Mouse (Mus musculus): Measurements from ENCODE around the gene Stard3. TPM values are rescaled to one million over a fixed set of nuclear protein-coding genes. Genes with fewer than 3 reads are reported as not detected.

Gene Stard3
- total and polyA plus RNA-seq, 3 experiments, result 31.7 to 39.6 (median 33.9) TPM

DNA sequence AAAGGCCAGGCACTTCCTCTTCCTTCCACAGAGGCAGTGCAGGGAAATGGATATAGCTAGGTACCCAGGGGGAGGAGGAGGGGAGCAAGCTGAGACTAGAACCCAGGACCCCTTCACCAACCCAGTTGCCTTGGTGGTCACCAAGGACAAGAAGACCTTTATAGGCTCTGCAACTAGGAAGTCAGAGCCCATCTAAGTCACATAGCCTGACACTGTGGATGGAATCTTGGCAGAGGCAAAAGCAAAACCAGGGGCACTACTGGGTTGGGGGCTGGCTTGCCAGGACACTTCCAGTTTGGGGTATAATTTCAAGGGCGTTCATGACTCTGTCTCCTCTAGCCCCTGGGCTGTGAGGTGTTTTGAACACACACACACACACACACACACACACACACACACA lies 26.8 kb upstream of the Stard3 start:
- H3K27ac ChIP-seq (ENCODE audit: insufficient read depth, low read depth), result no peak overlapping the region
- TF ChIP-seq MAZ (IDR thresholded peaks at IDR 0.05; ENCODE audit: low read depth, low read length) (no peak), EP300 (IDR thresholded peaks at IDR 0.05; ENCODE audit: low read length) (no peak), USF1 (IDR thresholded peaks at IDR 0.05; ENCODE audit: low read depth, low read length) (no peak), E2F4 (IDR thresholded peaks at IDR 0.05; ENCODE audit: insufficient replicate concordance, low read depth, low read length) (no peak), CHD2 (IDR thresholded peaks at IDR 0.05; ENCODE audit: low read length) (no peak)
- no peaks in the 10 kb centered on the region for H3K36me3 ChIP-seq (replicated peaks in 1 of 2; ENCODE audit: control insufficient read depth in 1 of 2, insufficient read depth in 1 of 2, low read length in 1 of 2)
- H3K9ac ChIP-seq (ENCODE audit: insufficient read depth, low read depth), result no peak overlapping the region
- H3K4me1 ChIP-seq (ENCODE audit: control insufficient read depth in 1 of 2, insufficient read depth in 2 of 2), result peaks cover 14 to 17% of the 10 kb centered on the region in 2 experiments; a peak in 3 of 4 replicates
- no peaks in the 10 kb centered on the region for H3K79me2 ChIP-seq (replicated peaks; ENCODE audit: control insufficient read depth, extremely low read depth, insufficient read depth, poor library complexity, severe bottlenecking)
- peaks cover 85% of the 10 kb centered on the region for H3K27me3 ChIP-seq (replicated peaks)
- no peak overlapping the region for H3K4me2 ChIP-seq (ENCODE audit: insufficient read depth, low read depth, poor library complexity, severe bottlenecking)
- H3K4me3 ChIP-seq (replicated peaks in 1 of 3; ENCODE audit: low read depth in 2 of 3, low read length in 2 of 3, poor library complexity in 1 of 3), result no peak overlapping the region
- in situ Hi-C loops (cut with MboI; ENCODE audit: low pct_ligation_motif_present, low pct_unique_long_range_greater_than_20kb, low sequenced_read_pairs), result loop anchor here (25.0 kb wide), 1 partner anchor 306 kb away; the partner anchor contains the start of genes Gm12355, Gsdma2 and Gsdma3
- dilution Hi-C loops (cut with MboI; ENCODE audit: extremely low pct_ligation_motif_present, extremely low pct_unique_long_range_greater_than_20kb, low sequenced_read_pairs), result no loop called here
- H3K9me3 ChIP-seq (replicated peaks; ENCODE audit: low read length), result peaks cover 26% of the 10 kb centered on the region
- DNase-seq (ENCODE audit: extremely low read depth), result no peak

DNA sequence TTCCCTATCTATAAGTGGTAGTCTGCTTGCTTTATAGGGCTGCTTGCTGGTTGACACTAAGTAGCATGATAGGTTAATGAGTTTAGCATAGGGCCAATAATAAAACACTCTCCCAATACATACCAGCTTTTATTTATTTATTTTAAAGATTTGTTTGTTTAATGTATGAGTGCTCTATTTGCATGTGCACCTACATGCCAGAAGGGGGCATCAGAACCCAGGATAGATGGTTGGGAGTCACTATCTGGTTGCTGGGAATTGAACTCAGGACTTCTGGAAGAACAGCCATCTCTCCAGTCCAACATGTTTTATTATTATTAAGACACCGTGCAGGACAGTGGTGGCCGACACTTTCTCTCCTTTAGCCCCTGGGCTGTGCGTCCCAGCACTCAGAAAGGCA lies 26.0 kb upstream of the Stard3 start:
- dilution Hi-C loops (cut with MboI; ENCODE audit: extremely low pct_ligation_motif_present, extremely low pct_unique_long_range_greater_than_20kb, low sequenced_read_pairs) (no loop called here), in situ Hi-C loops (cut with MboI; ENCODE audit: low pct_ligation_motif_present, low pct_unique_long_range_greater_than_20kb, low sequenced_read_pairs) (loop anchor here (25.0 kb wide), 1 partner anchor 305 kb away; the partner anchor contains the start of genes Gm12355, Gsdma2 and Gsdma3)
- no peak overlapping the region for H3K4me2 ChIP-seq (ENCODE audit: insufficient read depth, low read depth, poor library complexity, severe bottlenecking)
- peaks cover 85% of the 10 kb centered on the region for H3K27me3 ChIP-seq (replicated peaks)
- no peaks in the 10 kb centered on the region for H3K79me2 ChIP-seq (replicated peaks; ENCODE audit: control insufficient read depth, extremely low read depth, insufficient read depth, poor library complexity, severe bottlenecking)
- H3K4me3 ChIP-seq (replicated peaks in 1 of 3; ENCODE audit: low read depth in 2 of 3, low read length in 2 of 3, poor library complexity in 1 of 3), result no peak overlapping the region
- H3K9me3 ChIP-seq (replicated peaks; ENCODE audit: low read length), result peaks cover 23% of the 10 kb centered on the region
- no peak for DNase-seq (ENCODE audit: extremely low read depth)
- no peak overlapping the region for H3K27ac ChIP-seq (ENCODE audit: insufficient read depth, low read depth)
- H3K36me3 ChIP-seq (replicated peaks in 1 of 2; ENCODE audit: control insufficient read depth in 1 of 2, insufficient read depth in 1 of 2, low read length in 1 of 2), result no peaks in the 10 kb centered on the region
- TF ChIP-seq CTCF (conservative IDR thresholded peaks at IDR 0.05 in 1 of 2, IDR thresholded peaks at IDR 0.05 in 1 of 2; ENCODE audit: low read depth in 2 of 2, low read length in 2 of 2) (peak; percentile 10 to 45; a peak in 2 of 4 replicates), ZC3H11A (IDR thresholded peaks at IDR 0.05; ENCODE audit: low read depth, low read length) (no peak), SMC3 (IDR thresholded peaks at IDR 0.05; ENCODE audit: low read depth, low read length) (peak; percentile 22; the same call in 1 of the 2 replicates)
- peaks cover 11 to 17% of the 10 kb centered on the region in 2 experiments; a peak in 3 of 4 replicates for H3K4me1 ChIP-seq (ENCODE audit: control insufficient read depth in 1 of 2, insufficient read depth in 2 of 2)
- no peak overlapping the region for H3K9ac ChIP-seq (ENCODE audit: insufficient read depth, low read depth)

DNA sequence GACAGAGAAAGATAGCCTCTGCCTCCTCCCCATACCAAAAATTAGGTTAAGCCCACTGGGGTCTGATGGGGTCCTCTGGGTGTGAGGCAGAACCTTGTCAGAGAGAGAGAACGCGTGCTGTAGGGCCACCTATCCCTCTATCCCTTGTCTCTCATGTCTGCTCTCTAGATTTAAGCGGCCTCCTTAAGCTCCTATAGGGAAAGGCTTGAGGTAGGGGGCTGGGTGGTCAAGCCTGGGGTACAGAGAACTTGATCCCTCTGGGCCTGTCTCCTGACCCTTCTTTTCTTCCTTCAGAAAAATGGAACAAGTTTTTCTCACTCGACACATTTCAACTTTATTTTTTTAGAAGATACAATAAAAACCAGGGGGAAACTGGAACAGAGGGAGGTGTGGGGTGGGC lies 25.3 kb upstream of the Stard3 start:
- Histone ChIP-seq H3K9ac (ENCODE audit: insufficient read depth, low read depth) (no peak overlapping the region), H3K27me3 (replicated peaks) (peaks cover 85% of the 10 kb centered on the region), H3K27ac (ENCODE audit: insufficient read depth, low read depth) (no peak overlapping the region), H3K79me2 (replicated peaks; ENCODE audit: control insufficient read depth, extremely low read depth, insufficient read depth, poor library complexity, severe bottlenecking) (no peaks in the 10 kb centered on the region), H3K4me2 (ENCODE audit: insufficient read depth, low read depth, poor library complexity, severe bottlenecking) (no peak overlapping the region), H3K4me1 (ENCODE audit: control insufficient read depth in 1 of 2, insufficient read depth in 2 of 2) (peaks cover 11 to 17% of the 10 kb centered on the region in 2 experiments; a peak in 3 of 4 replicates), H3K4me3 (replicated peaks in 1 of 3; ENCODE audit: low read depth in 2 of 3, low read length in 2 of 3, poor library complexity in 1 of 3) (no peak overlapping the region), H3K9me3 (replicated peaks; ENCODE audit: low read length) (peaks cover 17% of the 10 kb centered on the region), H3K36me3 (replicated peaks in 1 of 2; ENCODE audit: control insufficient read depth in 1 of 2, insufficient read depth in 1 of 2, low read length in 1 of 2) (no peaks in the 10 kb centered on the region)
- DNase-seq (ENCODE audit: extremely low read depth), result no peak
- dilution Hi-C loops (cut with MboI; ENCODE audit: extremely low pct_ligation_motif_present, extremely low pct_unique_long_range_greater_than_20kb, low sequenced_read_pairs), result no loop called here
- TF ChIP-seq PAX5 (IDR thresholded peaks at IDR 0.05; ENCODE audit: low read length) (no peak), JUND (conservative IDR thresholded peaks at IDR 0.05; ENCODE audit: low read depth, low read length) (no peak), ZKSCAN1 (IDR thresholded peaks at IDR 0.05; ENCODE audit: borderline replicate concordance, low read depth, low read length) (no peak), IRF4 (IDR thresholded peaks at IDR 0.05; ENCODE audit: low read depth, low read length) (no peak), NRF1 (IDR thresholded peaks at IDR 0.05; ENCODE audit: low read depth, low read length) (no peak), MXI1 (IDR thresholded peaks at IDR 0.05; ENCODE audit: low read depth, low read length) (no peak), NELFE (IDR thresholded peaks at IDR 0.05; ENCODE audit: low read depth, low read length) (no peak), ELF1 (IDR thresholded peaks at IDR 0.05; ENCODE audit: low read depth, low read length) (no peak), ZMIZ1 (IDR thresholded peaks at IDR 0.05; ENCODE audit: low read depth, low read length) (no peak), MEF2A (IDR thresholded peaks at IDR 0.05; ENCODE audit: borderline replicate concordance, low read depth, low read length) (no peak), MAX (IDR thresholded peaks at IDR 0.05; ENCODE audit: low read length) (no peak), USF1 (IDR thresholded peaks at IDR 0.05; ENCODE audit: low read depth, low read length) (no peak), KAT2A (IDR thresholded peaks at IDR 0.05; ENCODE audit: insufficient replicate concordance, low read length) (no peak), CHD1 (IDR thresholded peaks at IDR 0.05; ENCODE audit: low read depth, low read length) (no peak)
- in situ Hi-C loops (cut with MboI; ENCODE audit: low pct_ligation_motif_present, low pct_unique_long_range_greater_than_20kb, low sequenced_read_pairs), result loop anchor here (25.0 kb wide), 1 partner anchor 304 kb away; the partner anchor contains the start of genes Gm12355, Gsdma2 and Gsdma3

Measured in CH12.LX (cell line).